Mouse (Mus musculus): ENCODE results near the gene Ndufab1.
A peak's percentile ranks its signal among the peaks of the same experiment; 100 is the strongest.
"Not testable (repeated sequence)": the region's sequence is repeated elsewhere in the genome, so short reads cannot be mapped to it uniquely, and the experiment has no call there.

The Ndufab1 gene

DNA sequence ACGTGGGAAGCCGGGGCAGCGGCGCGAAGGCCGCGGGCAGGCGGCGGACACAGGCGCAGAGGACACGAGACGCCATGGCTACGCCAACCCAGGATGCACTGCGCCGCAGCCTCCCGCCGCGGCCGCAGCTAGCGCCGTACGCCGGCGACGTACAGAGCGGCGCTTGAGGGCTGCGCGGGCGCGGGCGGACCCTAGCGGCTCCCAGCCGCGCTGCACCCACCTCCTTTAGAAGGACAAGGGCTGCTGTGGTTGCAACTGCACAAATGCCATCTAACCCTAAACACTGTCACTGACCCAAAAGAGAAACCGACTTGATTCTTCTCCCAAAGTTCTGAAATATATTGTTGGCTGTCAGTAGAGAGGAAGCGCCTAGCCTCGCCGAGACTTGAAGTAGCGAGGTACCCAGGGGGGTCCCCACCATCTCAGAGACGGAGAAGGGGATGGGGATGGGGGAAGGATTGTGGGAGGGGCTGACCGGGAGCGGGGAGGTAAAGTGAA, at the start of gene Ndufab1:
Ndufab1 (minus strand) TSS at position 140 of the 498 bp plus-strand sequence.
- peak; percentile 91 for DNase-seq

DNA sequence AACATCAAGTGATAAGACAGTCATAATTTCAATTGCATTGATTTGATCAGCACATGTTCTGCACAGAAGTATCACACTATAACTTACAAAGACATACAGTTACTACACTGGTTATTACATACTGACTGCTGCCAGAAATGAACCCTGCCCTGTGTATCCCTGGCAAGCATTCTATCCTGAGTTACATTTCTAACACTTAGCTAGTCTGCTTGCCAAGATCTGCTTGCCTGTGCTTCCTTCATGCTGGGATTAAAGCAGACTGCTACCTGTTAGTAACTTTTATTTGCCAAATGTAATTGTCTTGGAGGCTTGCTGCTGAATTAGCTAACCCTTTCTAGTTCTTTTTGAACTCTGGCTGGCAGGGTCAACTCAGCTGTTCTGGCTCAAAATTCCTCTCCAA, 39.3 kb upstream of the Ndufab1 start:
- no peak for DNase-seq

DNA sequence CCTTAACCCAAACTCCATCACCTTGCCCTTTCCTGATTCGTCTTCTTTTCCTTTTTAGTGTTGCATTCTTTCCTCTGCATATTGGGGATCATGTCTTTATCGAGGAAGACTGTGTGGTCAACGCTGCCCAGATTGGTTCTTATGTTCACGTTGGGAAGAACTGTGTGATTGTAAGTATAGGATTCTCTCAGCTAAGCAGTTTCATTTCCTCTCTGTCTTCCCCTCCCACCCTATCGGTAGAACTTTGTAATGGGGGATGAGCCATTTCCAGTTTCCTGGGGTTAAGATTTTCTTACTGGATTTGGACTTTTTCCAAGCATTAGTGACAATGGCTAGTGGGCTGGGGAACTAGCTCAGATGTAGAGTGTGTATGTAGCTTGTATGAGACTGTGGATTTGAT, 36.5 kb upstream of the Ndufab1 start:
- DNase-seq, result no peak

DNA sequence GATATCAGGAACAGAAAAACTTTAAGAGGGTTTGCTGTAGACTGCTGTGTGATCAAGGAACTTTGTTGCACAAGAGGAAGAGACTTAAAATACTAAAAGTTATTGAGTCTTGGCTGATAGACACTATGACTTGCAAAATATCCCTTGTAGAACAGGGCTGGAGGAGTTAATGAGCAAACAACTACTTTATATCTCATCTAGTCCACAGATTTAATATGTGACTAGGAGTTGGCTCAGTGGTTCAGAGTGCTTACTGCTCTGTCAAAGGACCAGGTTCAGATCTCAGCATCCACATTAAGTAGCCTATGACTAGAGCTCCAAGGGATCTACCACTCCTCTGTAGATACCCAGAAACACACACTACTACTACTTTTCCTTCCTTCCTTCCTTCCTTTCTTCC, 35.4 kb upstream of the Ndufab1 start:
- DNase-seq, result no peak

DNA sequence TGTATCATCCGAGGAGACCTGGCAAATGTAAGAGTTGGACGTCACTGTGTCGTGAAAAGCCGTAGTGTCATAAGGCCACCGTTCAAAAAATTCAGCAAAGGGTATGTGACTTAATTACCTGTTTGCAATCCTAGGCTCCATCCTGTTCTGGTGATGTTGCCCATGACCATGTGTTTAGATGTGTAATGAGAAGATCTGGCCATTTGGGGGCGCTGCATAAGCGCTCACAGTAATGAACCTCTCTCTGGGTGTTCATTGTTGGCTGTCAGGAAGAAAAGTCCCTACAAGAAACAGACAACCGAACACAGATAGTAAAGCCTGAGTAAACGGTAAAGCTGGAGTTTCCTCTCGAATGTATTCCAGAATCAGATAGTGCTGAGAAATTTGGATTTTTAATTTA, 33.4 kb upstream of the Ndufab1 start:
- no peak for DNase-seq

DNA sequence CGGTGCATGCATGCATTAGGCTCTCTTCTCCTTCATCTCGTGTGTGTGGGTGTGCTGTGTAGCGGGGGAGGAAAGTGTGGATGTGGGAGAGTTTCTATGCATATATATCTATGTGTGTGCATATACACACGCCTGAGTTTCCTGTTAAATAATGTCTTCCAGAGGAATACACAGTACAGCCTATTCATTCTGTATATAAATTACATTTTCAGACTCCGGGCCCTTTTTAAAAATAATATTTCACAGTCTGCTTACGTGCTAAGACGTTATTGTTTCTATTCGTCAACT, 31.6 kb upstream of the Ndufab1 start:
- DNase-seq, result no peak

DNA sequence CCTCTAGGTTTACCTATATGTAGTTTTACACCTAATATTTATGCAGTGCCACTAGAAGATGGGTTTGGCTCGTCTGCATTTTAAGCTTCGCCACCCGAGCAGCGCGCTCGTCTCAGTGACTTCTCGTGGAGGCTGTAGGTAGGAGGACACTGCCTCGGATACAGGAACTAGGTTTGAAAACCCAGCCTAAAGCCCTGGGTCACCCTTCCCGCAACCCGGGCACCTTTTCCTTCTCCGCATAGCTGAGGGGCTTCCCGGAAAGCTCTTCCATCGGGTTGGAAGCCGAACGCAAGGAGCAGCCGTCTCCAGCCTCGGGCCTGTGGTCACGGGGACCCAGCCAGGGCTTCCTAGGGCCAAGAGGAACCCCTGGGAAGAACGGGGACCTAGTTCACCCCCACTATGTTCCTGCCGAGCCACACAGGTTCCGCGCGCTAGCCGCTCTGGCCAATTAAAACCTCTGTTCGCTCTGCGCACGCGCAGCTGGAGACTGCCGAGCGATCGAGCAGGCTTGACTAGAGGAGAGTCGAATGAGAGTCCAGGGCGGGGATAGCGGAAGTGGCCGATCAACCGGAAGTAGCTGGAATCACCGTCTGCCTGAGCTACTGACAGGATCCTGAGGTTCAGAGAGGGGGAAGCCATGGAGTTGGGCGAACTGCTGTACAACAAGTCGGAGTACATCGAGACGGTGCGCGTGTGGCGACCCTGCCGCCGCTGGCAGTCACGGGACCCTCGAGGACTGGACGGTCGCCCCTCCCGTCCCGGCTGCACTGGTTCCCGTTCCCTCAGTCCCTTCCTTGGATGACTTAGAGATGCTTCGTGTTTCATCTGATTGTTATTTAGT, 31.0 kb upstream of the Ndufab1 start, which contains the start of the genes Palb2 and Dctn5:
Palb2 (minus strand) TSS at position 489 of the 841 bp plus-strand sequence.
Dctn5 (plus strand) TSS at position 545 of the 841 bp plus-strand sequence.
- peak; percentile 98 for DNase-seq

DNA sequence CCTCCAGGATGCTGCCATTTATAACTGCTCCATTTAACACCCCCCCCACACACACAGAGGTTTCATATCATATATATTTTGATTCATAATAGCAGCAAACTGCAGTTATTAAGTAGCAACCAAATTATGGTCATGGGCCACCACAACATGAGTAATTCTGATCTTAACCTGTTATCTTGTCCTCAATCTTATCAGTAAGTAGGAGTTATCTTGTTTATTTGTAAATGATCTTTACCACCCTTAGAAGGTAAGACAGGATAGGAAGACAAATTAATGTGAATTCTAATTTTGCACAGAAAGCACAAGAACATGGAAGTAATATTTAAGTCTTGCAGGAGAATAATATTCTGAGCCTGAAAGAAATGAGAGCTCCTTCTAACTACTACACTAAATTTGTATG, 30.1 kb upstream of the Ndufab1 start:
- DNase-seq, result no peak

DNA sequence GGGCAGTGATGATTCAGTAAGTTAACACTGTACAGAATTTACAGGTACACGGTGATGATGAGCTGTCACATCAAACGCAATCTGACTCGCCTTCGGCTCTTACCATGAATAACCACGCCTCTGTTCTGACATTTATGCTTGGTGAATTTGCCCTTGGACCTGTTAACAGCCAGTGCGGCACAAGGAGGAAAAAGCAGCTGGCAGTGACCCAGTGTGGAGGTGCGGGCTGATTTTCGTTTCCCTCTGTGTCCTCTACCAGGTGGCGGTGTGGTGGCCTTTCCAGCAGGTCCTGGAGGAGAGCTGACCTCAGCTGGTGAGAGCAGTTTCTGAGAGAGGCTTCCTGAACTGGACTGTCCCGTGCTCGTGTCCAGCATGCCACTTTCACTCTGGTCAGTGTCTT, 25.3 kb upstream of the Ndufab1 start:
- no peak for DNase-seq

DNA sequence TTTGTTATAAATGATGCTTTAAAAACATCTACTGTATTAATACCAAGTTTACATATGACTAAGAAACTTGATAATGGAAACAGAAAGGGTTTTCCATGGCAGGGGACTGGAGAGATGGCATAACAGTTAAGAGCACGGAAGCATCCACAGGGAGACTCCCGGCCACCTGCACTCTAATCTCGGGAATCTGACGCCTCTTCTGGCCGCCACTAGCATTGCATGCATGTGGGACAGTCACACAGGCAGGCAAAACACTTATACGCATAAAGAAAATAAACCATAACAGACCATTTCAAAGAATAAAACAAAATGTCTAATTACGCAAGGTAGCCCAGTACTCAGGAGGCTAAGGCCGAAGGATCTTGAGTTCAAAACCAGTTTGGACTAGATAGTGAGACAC, 23.9 kb upstream of the Ndufab1 start:
- no peak for DNase-seq

DNA sequence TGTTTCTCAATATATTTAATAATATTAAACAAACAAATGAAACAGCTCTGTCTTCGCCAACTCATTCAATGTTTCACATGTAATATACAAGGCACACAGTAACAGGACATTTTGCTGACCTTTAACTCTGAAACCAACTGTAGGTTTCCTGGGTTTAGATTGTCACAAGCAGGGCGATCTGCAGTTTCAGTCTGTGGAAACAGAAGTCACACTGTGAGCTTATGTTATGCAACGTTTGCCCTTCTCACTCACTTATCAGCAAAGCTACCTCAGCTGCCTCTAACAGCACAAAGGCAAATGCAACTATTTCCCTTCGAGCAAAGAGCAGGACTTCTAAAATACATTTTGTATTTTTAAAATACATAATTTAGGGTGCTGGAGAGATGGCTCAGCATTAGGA, 21.8 kb upstream of the Ndufab1 start:
- DNase-seq, result no peak

DNA sequence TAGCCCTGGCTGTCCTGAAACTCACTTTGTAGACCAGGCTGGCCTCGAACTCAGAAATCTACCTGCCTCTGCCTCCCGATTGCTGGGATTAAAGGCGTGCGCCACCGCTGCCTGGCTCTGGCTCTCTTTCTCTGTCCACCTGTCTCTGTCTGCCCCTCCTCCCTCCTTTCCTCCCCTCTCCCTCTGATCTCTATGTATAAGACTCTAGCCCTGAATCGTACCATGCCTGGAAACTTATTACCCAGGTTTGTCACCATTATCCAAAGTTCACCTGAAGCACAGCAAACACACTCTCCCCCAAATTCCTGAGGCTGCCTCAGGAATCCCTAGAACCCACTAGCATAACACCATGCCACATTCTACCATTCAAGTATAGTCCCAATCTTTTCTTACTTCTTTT, 6.5 kb upstream of the Ndufab1 start:
- DNase-seq, result no peak

DNA sequence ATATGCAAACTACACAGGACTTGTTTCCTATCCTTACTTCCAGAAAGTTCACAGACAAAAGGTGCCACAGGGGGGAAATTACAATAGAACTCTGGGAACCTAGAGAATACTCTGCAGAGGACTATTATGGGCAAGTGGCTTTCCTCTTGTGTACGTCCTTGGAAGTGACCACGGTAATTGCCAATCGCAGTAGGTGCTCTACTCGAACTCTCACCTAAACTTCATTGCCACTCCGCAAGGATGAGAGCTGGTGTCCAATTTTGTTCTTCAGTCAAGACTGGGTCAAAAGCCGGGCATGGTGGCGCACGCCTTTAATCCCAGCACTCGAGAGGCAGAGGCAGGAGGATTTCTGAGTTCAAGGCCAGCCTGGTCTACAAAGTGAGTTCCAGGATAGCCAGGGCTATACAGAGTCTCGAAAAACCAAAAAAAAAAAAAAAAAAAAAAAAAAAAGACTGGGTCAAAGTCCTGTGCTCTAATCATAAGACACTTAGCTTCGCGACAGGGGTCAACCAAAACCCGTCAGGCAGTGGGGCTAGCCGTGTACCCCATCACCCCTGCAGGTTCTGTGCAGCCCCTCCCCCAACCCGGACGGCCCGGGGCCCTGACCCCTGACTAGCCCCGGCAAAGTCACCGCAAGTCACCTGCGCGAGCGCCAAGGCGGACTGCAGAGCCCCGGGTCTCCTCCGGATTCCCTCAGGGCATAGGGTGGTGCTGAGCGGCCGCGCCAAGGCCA, 506 bp downstream of the Ndufab1 start:
- DNase-seq, result not testable (repeated sequence)

DNA sequence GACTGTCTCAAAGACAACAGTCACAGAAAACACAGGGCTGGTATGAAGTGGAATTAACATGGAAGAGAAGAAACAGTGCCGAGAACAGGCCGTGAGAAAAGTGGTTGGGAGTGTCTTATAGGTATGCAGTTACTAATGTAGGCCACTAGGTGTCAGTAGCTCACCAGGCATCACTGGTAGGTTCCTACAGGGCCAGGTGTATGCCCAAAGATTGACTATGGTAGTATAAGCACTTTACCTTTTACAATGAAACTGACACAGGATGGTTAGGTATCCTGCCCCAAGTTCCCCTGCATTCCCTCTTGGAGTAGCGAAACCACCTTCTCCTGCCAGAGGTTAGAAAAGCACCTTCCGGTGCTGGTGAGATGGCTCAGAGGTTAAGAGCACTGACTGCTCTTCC, 2.5 kb downstream of the Ndufab1 start:
- peak; percentile 32 for DNase-seq

DNA sequence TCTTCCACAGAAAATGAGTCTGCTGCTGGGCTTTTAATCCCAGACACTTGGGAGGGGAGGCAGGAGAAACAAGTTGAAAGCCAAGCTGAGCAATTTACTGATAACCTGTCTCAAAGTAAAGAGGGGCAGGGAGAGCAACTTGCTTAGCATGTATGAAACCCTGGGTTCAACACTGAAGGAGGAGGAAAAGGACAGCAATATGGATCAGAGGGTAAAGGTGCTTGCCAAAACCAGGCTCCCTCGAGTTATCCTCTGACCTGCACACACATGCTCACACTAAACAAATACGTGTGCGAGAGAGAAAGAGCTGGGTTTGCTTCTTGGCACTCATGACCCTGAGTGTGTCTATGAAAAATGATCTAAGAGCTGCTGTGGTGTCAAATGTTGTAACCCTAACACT, 3.7 kb downstream of the Ndufab1 start:
- no peak for DNase-seq

DNA sequence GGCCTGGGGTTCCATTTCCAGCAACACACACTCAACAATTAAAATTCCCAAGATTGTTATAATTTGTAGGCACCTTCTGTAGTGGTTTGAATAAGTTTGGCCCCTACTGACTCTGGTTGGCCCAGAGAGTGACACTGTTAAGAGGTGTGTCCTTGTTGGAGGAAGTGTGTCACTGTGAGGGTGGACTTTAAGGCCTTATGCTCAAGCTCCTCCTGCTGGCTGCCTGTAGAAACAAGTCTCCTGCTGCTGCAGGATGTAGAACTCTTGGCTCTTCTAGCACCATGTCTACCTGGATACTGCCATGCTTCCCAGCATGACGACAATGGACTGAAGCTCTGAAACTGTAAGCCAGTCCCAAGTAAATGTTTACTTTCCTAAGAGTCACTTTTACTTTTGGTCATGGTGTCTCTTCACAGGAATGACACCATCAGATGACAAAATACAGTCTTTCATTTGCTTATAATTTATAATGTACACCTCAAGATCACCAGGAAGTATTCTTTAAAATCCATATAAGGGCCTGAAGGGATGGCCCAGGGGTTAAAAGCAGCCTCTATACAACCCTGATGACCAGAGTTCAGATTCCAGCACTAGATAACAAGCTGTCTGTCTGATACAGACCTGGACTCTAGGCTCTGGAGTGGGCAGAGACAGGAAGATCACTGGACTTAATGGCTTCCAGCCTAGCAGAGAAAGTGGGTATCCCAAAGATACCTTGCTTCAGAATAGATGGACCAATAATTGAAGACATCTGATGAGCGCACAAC, 6.9 kb downstream of the Ndufab1 start:
- no peak for DNase-seq

DNA sequence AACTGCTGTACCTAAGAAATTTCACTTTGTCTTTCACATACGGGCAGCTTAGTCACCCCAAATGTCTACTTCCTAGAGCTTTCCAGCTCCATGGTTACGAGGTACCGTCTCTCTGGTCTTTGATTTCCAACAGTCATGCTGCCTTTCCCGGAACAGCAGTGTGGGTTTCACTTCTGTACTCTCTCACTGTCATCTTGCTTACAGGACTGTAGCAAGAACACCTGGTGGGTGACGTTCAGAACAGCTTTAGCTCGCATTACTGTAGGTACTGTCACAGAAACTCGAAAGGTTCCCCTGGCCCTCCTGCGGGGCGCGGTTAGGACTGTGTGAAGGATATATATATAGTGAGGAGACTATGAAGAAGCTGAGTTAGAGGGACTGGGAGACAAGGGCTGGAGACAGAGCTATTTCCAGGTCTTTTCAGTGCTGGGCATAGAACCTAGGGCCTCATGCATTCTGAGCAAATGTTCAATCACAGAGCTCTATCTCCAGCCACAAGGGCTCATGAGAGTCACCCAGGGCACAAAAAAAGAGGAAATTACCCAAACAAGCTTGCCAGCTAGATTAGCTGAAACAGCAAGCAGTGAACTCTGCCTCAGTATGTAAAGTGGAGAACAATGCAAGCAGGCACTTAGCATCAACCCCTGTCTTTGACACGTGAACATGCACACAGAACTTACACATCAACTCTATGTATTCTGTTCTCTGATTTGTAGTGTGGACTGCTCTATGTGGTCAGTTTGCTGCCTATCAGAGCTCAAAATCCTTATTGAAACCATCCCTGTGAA, 14.3 kb downstream of the Ndufab1 start:
- DNase-seq, result no peak

DNA sequence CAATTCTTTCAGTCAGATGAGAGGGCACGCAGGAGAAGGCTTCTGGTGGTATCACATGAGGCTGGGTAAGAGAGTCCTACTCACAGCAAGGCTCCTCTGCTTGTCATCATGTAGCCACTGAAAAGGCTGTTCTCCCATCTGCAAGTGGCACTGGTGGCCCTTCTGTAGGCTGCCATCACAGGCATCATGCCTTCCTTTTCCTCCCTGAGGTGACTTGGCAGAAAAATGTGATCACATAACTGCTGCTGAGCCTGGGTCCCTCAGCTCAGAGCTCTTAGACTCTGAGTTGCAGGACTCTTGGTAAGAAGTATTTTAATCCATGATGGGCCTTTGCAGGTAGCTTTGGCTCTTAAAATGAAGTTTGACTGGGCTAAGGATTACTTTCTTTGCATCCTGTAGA, 20.6 kb downstream of the Ndufab1 start:
- no peak for DNase-seq

DNA sequence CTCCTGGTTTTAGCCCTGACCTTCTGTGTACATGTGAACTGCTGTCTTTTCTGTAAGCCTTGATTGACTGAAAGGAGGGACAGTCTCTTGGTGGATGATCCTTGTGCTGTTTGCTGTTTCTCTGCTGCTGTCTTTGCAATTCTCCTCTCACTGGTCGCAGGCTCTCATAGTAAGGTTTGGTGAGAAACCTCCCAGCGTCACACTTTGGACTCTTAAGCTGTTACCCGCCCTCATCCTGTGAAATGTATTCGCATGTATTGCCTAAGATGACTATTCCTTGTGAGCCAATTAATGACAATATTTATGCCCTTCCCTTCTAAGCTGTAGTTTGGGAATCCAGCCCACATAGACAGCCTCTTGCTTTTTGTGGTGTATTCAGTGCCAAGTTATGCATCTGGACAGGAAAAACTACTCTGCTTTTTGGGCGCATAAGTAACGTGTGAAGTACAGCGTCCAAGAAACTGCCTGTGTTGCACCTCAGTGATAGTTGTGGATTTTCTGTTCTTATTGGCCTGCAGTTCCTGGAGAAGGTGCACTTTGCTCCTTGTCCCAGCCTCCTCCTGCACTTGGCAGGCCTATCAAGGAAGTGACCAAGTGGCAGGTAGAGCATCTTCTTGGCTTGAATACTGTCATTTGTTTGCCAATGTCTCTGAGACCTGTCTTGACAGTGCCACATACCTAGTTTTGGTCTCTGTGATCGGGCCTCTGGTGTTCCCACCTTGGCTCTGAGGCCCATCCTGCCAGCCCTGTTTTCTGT, 21.7 kb downstream of the Ndufab1 start:
- DNase-seq, result no peak

DNA sequence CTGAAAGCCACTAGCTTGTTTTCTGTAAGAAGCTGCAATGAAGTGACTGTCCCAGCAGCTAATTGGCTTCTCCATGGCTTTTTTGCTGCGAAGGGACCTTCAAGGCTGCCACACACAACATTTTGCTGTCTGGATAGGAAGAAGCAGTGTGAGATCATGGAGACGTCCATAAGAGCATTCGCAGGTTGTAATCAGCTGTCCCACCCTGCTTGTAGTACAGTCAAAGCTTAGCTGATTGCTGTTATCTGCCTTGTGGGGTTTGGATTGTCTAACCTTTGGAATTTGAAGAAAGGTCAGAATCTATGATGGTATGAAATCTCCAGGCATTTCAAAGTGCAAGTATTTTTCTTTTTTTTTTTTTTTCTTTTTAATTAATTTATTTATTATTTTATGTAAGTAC, 27.3 kb downstream of the Ndufab1 start:
- DNase-seq, result no peak

DNA sequence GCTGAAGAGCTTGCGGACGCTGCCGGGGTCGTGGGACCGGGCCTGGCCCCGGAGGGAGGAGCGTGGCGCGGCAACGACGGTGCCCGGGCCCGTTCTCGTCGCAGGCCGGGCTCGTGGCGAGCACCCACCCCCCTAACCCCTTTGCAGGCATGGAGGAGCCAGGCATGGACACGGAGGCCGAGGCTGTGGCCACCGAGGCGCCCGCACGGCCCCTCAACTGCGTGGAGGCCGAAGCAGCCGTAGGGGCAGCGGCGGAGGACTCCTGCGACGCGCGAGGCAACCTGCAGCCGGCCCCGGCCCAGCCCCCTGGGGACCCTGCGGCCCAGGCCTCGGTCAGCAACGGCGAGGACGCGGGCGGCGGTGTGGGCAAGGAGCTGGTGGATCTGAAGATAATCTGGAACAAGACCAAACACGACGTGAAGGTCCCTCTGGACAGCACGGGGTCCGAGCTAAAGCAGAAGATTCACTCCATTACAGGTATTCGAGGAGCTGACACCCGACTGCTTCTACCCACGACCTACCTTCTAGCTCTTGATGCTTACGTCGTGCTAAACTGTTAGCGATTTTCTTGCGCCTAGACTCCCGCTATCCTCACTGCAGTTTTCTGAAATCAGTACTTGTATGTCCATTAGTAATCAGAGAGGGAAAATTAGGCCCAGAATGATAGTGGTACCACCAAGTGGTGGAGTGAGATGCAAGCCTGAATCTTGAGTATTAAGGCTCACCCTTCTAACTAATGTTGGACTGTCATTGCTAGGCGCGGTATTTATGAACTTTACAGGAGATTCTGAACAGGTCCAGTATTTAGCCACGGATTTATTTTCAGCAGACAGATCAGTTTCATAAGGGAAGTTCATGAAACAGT, 33.9 kb downstream of the Ndufab1 start:
- DNase-seq, result no peak
